Mouse (Mus musculus) bone marrow, adult 2 months (tissue): ENCODE measurements around the gene Prc1.

ENCODE experiments used
- CTCF ChIP-seq: fragments of 200-500 bp; IDR thresholded peaks from 2 replicates; pipeline ENCODE4 v1.5.1; 2011; ENCODE audit warnings: low read length, control low read depth; ENCODE audit not compliant: control insufficient read depth, insufficient read depth
- POLR2A ChIP-seq: fragments of 200-500 bp; IDR thresholded peaks from 2 replicates; pipeline ENCODE4 v1.6.1; 2011; ENCODE audit warnings: low read depth, mild to moderate bottlenecking, control low read depth, low read length, borderline replicate concordance; ENCODE audit not compliant: control insufficient read depth

- TF ChIP-seq CTCF (no peak), POLR2A (no peak)
Measured at GRCm38 (mm10) chr7:80280032-80280431, 14.2 kb upstream of the Prc1 start.
